Mouse (Mus musculus) gastrocnemius, postnatal 36 days (tissue): Measurements from ENCODE around the gene Ndufa3. TPM values are rescaled to one million over a fixed set of nuclear protein-coding genes. Genes with fewer than 3 reads are reported as not detected.

Experiments
- DNase-seq, 2 experiments: peaks; one replicate each; pipeline ENCODE4 v3.0.0; 2022
- intact Hi-C: fragments of 180-260 bp; cut with DNase I; formaldehyde crosslinking; loops from one replicate; pipeline ENCODE4 v1.15.1; 2025
- total RNA-seq, 2 experiments: library from RNA; stranded (reverse); gene quantifications; 2 replicates each; pipeline ENCODE4 v1.2.3; 2021

The Ndufa3 gene
- total RNA-seq, 2 experiments from 2014 or later, result 868 to 976 TPM

DNA sequence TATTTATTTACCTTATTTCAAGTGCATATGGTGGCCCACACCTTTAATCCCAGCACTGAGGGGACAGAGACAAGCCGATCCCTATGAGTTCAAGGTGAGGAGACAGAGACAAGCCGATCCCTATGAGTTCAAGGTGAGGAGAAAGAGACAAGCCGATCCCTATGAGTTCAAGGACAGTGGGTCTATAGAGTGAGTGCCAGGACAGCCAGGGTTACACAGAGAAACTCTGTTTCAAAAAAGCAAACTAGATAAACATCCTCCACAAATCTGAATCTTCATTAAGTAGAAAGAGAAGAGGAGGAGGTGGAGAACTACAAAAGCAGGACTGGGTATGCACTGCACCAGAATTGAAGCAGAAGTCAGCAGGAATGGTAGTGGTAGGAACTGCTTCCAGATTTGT is 8.5 kb upstream of the Ndufa3 start:
- intact Hi-C loops, result no loop called here
- DNase-seq, result no peak

DNA sequence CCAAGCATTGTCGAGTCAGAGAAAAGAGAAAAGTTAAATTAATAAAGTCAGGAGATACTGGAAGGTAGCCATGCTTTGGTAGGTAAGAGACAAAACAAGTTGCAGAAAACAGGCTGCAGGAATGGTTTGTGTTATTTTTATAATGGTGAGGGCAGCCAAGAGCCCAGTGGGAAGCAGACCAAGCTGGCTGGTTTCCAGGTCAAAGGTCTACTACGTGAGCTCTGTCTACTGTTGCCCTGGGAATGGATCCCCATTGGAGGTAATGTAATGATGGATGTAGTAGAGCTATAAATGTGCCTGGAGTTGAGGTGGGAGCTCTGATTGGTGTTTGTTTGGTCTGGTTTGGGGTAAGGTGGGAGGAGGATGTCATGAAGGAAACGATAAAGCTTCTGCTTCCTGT is 8.1 kb upstream of the Ndufa3 start:
- intact Hi-C loops, result no loop called here

GRCm38 (mm10) chr7:3610437-3610836 is 6.7 kb upstream of the Ndufa3 start:
- intact Hi-C loops, result no loop called here
- DNase-seq, result no peak

More for the DNA sequence above, 8.1 kb upstream of the Ndufa3 start:
- peak in 1 of 2 experiments; percentile 21 for DNase-seq

GRCm38 (mm10) chr7:3611006-3611405 is 6.2 kb upstream of the Ndufa3 start:
- DNase-seq, result no peak
- intact Hi-C loops, result no loop called here

DNA sequence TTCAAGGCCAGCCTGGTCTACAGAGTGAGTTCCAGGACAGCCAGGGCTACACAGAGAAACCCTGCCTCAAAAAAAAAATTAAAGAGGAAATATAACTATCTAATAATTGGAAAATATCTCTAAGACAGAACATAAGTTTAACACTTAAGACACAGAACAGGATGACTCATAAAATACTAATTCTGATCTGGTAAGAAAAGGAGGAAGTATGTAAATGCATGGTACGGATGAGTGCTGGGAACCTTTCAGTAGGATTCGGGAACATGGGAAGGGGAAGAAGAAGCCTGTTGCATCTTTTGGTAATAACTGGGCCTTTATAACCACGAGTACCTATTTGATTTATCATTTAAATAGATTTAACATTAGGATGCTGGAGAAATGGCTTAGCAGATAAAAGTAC is 3.2 kb upstream of the Ndufa3 start:
- intact Hi-C loops, result no loop called here
- no peak for DNase-seq

DNA sequence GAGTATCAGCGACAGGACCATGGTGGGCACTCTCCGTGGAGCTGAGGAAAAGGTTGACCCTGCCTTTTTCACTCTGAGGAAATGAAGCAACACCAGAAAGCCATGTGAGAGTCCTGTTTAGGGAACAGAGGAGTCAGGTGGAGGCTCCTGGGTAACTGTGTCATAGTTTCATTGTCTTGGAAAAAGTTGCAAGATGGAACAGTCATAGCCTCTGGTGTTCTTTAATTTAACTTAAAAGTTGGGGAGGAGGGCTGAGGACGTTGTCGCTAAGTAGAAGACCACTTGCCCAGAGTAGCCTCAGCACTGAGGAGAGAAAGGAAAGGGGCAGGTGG is 1.1 kb upstream of the Ndufa3 start, which contains the start of gene Oscar:
TSS of gene Oscar (minus strand) at position 101 of the 332 bp plus-strand sequence.
- intact Hi-C loops, result no loop called here
- DNase-seq, result no peak

GRCm38 (mm10) chr7:3616389-3617241 is 558 bp upstream of the Ndufa3 start:
- intact Hi-C loops, result loop anchor here (1.0 kb wide), 1 partner anchor 13 kb away; the partner anchor contains the start of genes Prpf31 and Tfpt
- no peak for DNase-seq

- intact Hi-C loops, result loop anchor here (1.0 to 10.0 kb wide), 3 partner anchors 12 to 506 kb away; partner anchors contain the start of genes Leng8 and Ndufa3
- DNase-seq, result no peak
These were observed 11.9 kb downstream of the Ndufa3 start for GRCm38 (mm10) chr7:3629030-3629429.

DNA sequence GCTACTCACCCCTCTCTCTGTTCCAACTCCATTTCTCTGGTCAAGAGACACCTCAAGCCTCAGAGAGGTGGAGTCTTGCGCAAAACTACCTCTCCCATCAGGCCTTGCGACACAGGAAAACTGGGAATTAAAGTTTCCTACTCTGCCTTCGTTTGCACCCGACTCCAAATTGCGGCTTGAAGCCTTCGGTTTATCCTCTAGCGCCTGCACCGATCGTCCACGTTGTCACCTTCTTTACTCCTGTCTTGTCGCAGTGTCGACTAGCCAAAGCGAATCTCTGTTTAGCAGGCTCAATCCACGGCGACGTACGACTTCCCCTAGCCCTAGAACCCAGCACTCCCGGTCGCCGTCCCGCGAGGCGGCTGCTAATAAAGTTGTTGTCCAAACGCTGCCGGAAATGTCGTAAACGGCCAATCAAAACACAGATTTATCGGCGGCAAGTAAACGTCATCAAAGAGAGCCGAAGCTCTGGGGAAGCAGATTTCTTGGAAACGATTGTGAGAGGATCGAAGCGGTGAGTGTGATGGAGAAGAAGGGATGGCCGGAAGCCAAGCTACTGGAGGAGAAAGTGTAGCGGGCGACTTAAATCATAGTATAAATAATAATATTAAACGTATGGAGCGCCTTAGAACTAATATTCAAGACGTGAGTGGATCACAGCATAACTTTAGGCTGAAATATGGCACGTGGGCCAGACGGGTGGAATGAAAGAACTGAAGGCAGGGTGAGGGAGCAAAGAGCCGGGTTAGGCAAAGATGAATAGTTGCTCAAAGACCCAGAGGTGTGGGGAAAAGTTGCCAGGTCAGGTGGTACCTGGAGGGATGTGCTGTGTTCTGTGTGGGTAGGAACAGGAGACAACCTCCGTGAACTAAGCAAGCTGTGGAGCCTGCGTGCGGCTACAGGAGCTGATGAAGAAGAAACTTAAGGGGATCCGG is 12.6 kb downstream of the Ndufa3 start, which contains the start of the genes Tfpt and Prpf31:
TSS of gene Tfpt (minus strand) at position 387 of the 935 bp plus-strand sequence.
TSS of gene Prpf31 (plus strand) at position 443 of the 935 bp plus-strand sequence.
- DNase-seq, result peak; percentile 82 to 91
- intact Hi-C loops, result loop anchor here (1.0 to 10.0 kb wide), 4 partner anchors 13 to 505 kb away; partner anchors contain the start of genes Leng8, Ndufa3 and Rps9

- intact Hi-C loops, result loop anchor here (5.0 kb wide), 1 partner anchor 72 kb away; the partner anchor contains the start of gene Rps9
- DNase-seq, result no peak
These were observed 13.3 kb downstream of the Ndufa3 start for GRCm38 (mm10) chr7:3630478-3630815.

DNA sequence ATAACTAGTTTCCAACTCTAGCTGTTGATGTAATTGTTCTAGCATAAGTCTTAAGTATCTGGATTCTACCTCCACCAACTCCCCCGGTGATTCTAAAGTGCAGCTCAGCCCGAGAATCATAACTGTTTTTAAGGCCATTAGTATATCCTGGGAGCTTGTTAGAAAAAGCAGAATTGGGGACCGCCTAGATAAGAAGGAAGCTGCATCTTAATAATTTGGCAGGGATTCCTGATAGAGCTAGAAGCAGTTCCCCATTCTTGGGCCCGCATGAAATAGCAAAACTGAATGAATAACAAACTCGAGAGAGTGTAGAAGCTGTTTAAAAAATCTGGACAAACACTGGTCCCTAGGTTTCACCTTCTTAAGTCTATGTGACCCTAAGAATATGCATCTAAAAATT is 26.2 kb downstream of the Ndufa3 start:
- DNase-seq, result no peak
- intact Hi-C loops, result loop anchor here (1.0 kb wide), 1 partner anchor 11 kb away; no protein-coding TSS in a partner anchor

DNA sequence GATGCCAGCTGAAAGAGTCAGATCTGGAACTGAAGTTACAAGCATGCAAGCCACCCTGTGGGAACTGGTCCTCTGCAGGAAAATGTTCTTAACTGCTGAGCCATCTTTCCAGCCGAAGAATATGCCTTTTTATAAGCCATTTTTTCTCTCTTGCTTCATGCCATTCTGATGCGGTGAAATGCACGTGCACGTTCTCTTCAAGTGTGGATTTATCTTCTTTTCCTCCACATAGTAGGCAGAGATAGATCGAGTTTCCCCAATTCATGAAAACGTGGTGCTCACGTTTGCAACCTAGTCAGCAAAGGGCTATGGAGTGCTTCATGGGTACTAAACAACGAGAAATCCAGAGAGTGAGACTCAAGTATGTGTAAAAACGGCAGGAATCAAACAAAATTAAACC is 26.7 kb downstream of the Ndufa3 start:
- intact Hi-C loops, result loop anchor here (1.0 kb wide), 1 partner anchor 12 kb away; no protein-coding TSS in a partner anchor
- no peak for DNase-seq

DNA sequence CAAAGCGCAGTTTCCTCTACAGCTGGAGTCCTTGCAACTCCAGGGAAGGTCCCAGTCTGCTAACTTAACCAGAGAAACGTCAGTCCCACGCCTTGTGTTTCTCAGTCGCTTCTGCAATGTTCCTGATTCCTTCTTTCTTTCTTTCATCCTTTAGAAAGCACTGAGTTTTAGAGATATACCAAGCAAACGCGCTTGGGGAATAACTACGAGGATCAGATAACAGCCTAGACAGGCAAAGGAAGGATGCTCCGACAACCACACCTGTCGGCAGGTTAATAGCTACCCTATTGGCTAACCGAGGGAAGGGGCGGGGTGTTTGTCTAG is 27.1 kb downstream of the Ndufa3 start:
- intact Hi-C loops, result no loop called here
- peak in 1 of 2 experiments; percentile 75 for DNase-seq

DNA sequence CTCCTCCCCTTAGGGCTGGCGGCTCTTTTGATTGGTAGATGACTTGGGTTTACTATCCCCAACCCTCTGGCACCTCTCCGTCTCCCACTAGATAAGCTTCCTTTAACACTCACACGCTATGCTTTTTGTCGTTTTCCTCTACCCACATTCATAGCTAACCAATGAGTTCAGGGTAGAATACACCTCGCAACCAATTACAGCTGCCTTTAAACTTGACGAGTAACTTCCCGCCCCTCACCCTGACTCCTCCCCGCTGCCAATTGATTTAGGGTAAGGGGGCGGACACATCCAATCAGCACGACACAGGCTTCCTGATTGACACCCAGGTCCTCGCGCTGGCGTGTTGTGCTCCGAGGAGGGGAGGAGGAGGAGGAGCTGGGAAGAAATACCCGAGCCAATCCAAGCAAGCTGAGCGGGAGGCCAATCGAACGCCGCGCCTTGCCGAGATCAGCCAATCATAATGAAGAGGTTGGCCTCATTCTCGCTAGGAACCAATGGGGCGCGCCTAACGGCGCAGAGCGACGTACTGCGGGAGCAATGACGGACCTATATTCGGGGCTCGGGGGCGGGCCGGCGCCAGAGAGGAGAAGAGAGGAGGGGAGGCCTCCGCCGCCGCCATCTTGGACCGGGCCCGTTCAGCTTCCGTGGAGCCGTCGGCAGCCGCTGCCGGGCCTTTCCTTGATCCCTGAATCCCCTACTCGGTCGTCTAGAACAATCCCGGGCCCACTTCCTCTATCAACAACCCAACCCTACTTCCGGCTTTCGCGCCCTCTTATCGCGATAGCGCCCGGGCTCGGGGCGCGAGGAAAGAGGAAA is 27.7 kb downstream of the Ndufa3 start, which contains the start of gene Cnot3:
TSS of gene Cnot3 (plus strand) at position 597 of the 816 bp plus-strand sequence.
- intact Hi-C loops, result no loop called here
- peak; percentile 97 for DNase-seq

DNA sequence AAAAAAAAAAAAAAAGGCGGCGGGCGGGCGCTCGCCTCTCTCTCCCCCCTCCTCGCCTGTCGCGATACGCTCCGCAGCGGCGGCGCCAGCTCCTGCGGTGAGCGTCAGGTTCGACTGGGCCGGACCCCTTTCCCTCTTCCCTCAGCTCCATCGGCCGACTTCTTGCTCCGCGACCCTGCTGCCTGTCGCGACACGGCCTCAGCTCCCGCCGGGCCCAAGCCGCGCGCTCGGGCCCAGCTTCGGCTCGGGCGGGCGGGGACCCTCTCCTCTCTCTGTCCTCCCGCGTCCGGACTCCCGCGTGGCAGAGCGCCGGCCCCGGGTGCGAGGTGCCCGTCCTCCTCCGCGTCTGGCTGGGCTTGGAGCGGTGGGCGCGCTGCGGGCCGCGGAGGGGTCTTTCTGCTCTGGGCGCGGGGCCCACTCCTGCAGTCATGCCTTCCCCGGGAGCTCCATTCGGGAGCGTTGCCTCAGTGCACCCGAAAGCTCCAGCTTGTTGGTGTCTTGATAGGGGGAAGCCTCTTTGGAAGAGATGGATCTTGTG is 28.4 kb downstream of the Ndufa3 start:
- no peak for DNase-seq
- intact Hi-C loops, result no loop called here

GRCm38 (mm10) chr7:3646188-3646587 is 29.0 kb downstream of the Ndufa3 start:
- intact Hi-C loops, result no loop called here
- no peak for DNase-seq

DNA sequence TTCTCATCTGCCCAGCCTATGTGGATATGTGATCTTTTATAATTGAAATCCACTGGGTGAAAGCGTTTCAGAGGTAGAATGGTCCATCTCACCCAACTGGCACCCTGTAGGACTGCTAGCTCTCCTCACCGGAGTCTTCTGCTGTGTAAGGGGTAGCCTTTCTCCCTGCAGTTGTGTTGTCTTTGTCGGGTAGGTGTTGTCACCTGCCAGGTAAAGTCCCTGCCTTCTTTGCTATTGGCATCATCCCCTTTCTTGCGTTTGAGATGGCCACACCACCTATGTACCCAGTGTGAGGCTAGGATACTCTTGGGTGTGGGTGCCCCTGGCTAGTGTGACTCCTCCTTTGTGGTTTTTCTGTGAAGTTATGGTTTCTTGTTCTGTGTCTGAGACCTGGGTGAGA is 29.5 kb downstream of the Ndufa3 start:
- intact Hi-C loops, result no loop called here
- no peak for DNase-seq

DNA sequence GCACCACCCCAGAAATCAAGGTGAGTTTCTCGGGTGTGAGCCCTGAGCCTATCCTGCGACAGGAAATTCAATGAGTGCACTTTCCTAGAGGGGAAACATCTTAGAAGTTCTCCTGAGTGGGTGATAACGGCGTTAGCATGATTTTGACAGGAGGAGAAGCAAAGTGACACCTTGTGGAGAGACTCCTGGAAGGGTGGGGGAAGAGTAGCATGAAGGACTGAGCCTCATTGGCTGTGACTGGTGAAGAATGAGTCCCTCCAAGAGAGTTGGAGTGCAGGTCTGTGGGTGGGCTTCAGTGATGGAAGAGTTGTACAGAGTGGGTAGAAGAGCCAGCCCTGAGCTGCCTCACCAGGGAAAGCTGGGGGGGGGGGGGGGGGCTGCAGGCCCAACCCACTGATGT is 39.8 kb downstream of the Ndufa3 start:
- intact Hi-C loops, result no loop called here
- DNase-seq, result no peak

DNA sequence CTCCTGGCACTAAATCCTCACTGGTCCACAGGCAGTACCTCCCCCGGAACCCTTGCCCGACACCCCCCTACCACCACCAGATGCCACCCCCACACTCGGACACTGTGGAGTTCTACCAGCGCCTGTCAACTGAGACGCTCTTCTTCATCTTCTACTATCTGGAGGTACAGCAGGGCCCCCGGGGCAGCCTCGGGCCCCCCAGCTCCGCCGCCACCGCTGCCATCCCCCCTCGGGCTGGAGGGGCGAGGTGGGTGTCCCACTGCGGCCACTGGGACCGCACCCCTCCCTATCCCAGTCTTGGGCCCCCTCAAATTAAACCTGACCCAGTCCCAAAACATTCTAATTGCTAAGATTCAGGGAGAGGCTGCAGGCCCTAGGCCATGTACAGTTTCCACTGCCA is 41.4 kb downstream of the Ndufa3 start:
- intact Hi-C loops, result no loop called here
- no peak for DNase-seq
